Mouse (Mus musculus): ENCODE data around the gene Olfr525.

Gene Olfr525

GRCm38 (mm10) chr7:140320558-140320957 lies at the start of gene Olfr525:
Olfr525 (plus strand) TSS chr7:140320858.
- no peak for DNase-seq

DNA sequence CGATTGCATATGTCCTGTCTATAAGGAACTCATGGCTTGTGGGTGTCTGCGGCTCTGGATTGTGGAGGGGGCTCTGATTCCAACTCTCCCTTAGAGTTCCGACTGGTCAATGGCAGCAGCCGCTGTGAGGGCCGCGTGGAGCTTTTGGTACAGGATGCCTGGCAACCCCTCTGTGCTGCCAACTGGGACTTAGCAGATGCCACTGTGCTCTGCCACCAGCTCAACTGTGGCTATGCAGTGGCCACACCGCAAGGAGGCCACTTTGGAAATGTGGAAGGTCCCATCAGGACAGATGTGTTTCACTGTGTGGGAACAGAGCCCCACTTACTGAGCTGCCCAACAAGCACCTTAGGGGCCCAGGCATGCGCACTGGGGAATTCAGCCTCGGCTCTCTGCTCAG lies 24.9 kb upstream of the Olfr525 start:
- DNase-seq = no peak

GRCm38 (mm10) chr7:140296876-140297275 lies 23.8 kb upstream of the Olfr525 start:
- no peak for DNase-seq

DNA sequence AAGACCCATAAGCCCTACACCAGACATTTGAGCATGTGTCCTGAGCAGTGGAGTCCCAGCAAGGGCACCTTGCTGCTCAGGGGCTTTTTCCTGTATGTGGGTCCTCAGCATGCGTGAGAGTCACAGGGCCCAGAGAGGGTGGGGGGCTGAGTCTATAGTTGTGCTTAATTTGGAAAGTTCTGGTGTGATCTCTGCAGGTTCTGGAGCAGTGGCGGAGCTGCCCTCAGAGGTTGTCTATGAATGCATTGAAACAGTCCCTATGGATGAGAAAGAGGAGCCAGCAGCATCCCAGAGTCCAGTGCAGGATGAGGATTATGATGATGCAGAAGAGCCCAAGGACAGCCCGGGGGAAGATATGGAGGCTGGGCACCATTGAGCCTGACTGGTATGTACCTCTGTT lies 21.2 kb upstream of the Olfr525 start:
- DNase-seq = no peak

GRCm38 (mm10) chr7:140319861-140320385 lies 735 bp upstream of the Olfr525 start:
- no peak for DNase-seq

GRCm38 (mm10) chr7:140321135-140321534 lies 477 bp downstream of the Olfr525 start:
- no peak for DNase-seq

GRCm38 (mm10) chr7:140329766-140330304 lies 9.2 kb downstream of the Olfr525 start:
- no peak for DNase-seq

- DNase-seq = no peak
Measured at GRCm38 (mm10) chr7:140333717-140334116, 13.1 kb downstream of the Olfr525 start, which contains the start of gene Olfr527. Olfr527 (plus strand) TSS chr7:140334017.

DNA sequence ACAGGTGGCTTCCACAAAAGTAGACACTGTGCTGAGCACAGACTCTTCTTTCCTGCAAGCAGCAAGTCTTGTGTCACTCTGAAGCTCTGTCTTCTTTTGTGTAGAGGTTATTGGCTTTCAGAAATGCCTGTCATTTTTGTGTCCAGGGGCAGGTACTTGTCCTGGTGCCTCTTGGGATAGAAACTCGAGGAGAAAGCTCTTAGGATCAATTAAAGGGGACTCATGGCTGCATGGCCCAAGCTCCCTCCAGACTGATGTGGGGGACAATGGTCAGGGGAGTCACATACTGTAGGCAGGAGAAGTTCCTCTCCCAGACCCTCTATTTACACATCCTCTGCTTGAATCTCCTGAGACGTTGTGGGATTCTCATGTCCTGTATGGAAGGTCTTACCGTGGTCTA lies 40.9 kb downstream of the Olfr525 start, which contains the start of gene Olfr60:
TSS of gene Olfr60 (minus strand) at position 101 of the 400 bp plus-strand sequence.
- no peak for DNase-seq

GRCm38 (mm10) chr7:140374300-140374699 lies 53.6 kb downstream of the Olfr525 start:
- DNase-seq = no peak

- DNase-seq = no peak
Measured at GRCm38 (mm10) chr7:140376231-140376630, 55.6 kb downstream of the Olfr525 start, which contains the start of gene Olfr530. Olfr530 (minus strand) TSS chr7:140376331.

DNA sequence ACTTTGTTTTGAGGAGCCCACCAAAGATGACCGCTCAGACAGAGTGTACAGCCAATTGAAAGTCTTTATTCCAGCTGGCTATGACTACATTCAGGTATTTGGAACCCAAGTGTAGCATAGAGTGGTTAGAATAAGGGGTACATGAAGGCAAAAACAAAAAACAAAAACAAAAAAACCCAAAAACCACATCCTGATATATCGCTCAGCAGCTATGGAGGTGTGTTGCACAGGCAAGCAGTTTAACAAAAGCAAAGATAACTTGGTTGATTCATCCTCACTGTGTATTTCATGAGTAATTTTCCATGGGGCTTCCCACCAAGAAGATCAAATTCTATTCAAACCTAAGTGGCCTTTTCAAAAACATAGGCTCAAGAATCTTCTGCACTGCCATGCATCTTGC lies 56.3 kb downstream of the Olfr525 start:
- DNase-seq = no peak
